Mouse (Mus musculus): ENCODE results near the gene Amn. TPM values are rescaled to one million over a fixed set of nuclear protein-coding genes. Genes with fewer than 3 reads are reported as not detected.
A peak's percentile ranks its signal among the peaks of the same experiment; 100 is the strongest.

Gene Amn
- polyA plus RNA-seq, 1 experiment from 2014 or later, result 0.63 TPM

DNA sequence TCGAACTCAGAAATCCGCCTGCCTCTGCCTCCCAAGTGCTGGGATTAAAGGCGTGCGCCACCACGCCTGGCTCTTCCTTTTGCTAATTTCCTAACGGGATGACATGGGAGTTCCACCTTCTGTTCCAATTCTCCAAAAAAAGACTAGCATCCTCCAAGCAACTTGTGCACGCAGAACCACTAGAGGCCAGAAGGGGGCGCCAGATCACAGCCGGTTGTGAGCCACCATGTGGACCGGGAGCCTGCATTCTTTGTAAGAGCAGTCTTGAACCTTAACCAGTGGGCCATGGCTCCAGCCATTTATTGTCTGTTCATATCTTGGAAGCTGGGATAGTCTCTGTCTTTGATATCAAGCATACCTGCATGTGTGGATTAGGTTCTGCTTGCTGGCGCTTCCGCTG, 1.5 kb downstream of the Amn start:
- H3K4me2 ChIP-seq, result no peak overlapping the region
- no peak for ATAC-seq (ENCODE audit: low FRiP score)
- H3K9ac ChIP-seq, result no peak overlapping the region
- H3K4me3 ChIP-seq (replicated peaks), result no peak overlapping the region
- H3K4me1 ChIP-seq, result peaks cover 19% of the 10 kb centered on the region
- peaks cover 94% of the 10 kb centered on the region for H3K27me3 ChIP-seq
- H3K27ac ChIP-seq, result no peak overlapping the region
- H3K36me3 ChIP-seq (replicated peaks), result no peaks in the 10 kb centered on the region
- no peaks in the 10 kb centered on the region for H3K9me3 ChIP-seq
- WGBS, result 18% methylated on average over 12 of the region's 12 CpGs

DNA sequence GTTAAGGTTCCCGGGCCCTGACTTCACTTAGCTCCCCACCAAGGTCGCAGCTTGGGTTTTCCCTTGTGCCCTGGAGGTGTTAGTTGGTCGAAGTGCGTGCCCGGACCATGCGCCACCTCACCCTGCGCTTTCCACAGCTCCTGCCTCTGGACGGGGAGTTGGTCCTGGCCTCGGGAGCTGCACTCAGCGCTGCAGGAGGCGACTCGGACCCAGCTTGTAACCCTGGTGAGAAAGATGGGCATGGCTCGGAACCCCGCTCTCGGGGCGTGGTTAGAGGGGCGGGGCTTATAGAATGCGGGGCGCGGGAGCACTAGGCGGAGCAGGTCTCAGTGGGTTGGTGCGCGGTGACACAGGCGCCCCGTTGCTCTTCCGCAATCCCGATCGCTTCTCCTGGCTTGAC, 3.1 kb downstream of the Amn start:
- 5% methylated on average over 28 of the region's 28 CpGs for WGBS
- H3K27ac ChIP-seq, result no peak overlapping the region
- H3K4me2 ChIP-seq, result peak overlapping the region; percentile 58
- no peak for ATAC-seq (ENCODE audit: low FRiP score)
- peak overlapping the region; percentile 12; the same call in 1 of the 2 replicates for H3K9ac ChIP-seq
- peaks cover 91% of the 10 kb centered on the region for H3K27me3 ChIP-seq
- H3K9me3 ChIP-seq, result peaks cover 4% of the 10 kb centered on the region; the same call in 1 of the 2 replicates
- H3K4me3 ChIP-seq (replicated peaks), result peak overlapping the region; percentile 40
- H3K4me1 ChIP-seq, result peaks cover 19% of the 10 kb centered on the region
- H3K36me3 ChIP-seq (replicated peaks), result no peaks in the 10 kb centered on the region

DNA sequence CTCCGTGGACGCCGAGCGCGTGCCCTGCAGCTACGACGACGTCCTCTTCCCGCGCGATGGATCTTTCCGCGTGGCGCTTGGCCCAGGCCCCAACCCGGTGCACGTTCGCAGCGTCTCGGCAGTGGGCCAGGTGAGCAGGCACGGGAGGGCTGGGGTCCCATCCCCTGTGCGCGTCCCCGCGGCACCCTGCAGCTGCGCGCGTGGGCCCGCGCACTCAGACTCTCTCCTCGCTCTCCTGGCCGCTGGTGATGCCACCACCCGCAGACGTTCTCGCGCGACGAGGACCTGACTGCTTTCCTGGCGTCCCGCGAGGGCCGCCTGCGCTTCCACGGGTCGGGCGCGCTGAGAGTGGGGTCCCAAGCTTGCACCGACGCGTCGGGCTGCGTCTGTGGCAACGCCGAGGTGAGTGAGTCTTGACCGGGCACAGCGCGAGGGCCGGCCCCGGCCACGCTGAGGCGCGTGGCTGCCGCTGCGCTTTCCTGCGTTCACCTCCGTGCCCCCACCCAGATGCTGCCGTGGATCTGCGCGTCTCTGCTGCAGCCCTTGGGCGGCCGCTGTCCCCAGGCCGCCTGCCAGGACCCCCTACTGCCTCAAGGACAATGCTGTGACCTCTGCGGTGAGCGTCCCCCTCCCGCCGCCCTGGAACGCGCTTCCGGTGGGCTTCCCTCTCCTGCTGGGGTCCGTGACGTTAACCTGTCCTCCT, 3.7 kb downstream of the Amn start:
- Histone ChIP-seq H3K4me1 (peaks cover 19% of the 10 kb centered on the region), H3K4me2 (peak overlapping the region; percentile 58), H3K27me3 (peaks cover 87% of the 10 kb centered on the region), H3K9ac (peak overlapping the region; percentile 12; the same call in 1 of the 2 replicates), H3K9me3 (peaks cover 7% of the 10 kb centered on the region; the same call in 1 of the 2 replicates), H3K4me3 (replicated peaks) (peak overlapping the region; percentile 40), H3K36me3 (replicated peaks) (no peaks in the 10 kb centered on the region), H3K27ac (no peak overlapping the region)
- ATAC-seq (ENCODE audit: low FRiP score), result no peak
- 3% methylated on average over 80 of the region's 80 CpGs for WGBS

DNA sequence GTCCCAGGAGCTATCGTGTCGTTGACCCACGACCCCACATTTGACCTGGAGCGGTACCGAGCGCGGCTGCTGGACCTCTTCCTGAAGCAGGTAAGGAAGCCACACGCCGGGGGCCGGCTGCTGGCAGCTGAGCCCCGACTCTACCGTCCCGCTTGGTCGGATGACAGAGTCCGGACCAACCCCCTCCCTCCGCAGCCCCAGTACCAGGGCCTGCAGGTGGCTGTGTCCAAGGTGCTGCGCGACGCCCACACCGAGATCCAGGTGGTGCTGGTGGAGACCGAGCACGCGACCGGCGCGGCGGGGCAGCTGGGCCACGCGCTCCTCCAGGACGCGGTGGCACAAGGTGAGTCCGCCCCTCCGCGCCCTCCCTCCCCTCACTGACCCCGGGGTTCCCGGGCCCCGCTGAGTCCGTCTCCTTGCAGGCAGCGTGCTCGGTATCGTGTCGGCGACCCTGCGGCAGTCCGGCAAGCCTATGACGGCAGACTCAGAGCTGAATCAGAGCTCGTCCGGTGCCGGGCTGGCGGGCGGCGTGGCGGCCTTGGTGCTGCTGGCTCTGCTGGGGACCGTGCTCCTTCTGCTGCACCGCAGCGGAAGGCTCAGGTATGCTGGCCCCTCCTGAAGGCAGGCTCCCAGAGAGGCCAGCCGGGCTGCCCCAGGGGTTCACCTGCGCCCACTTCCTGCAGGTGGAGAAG, 4.4 kb downstream of the Amn start:
- WGBS, result under 1% methylated on average over 48 of the region's 58 CpGs
- H3K4me1 ChIP-seq, result peaks cover 19% of the 10 kb centered on the region
- peaks cover 80% of the 10 kb centered on the region for H3K27me3 ChIP-seq
- H3K9ac ChIP-seq, result 0 out of 2 replicates have a peak overlapping the region, but pooled peaks have one; percentile 3
- no peak for ATAC-seq (ENCODE audit: low FRiP score)
- H3K27ac ChIP-seq, result no peak overlapping the region
- peak overlapping the region; percentile 58 for H3K4me2 ChIP-seq
- H3K36me3 ChIP-seq (replicated peaks), result no peaks in the 10 kb centered on the region
- peaks cover 7% of the 10 kb centered on the region; the same call in 1 of the 2 replicates for H3K9me3 ChIP-seq
- peak overlapping the region; percentile 40 for H3K4me3 ChIP-seq (replicated peaks)

DNA sequence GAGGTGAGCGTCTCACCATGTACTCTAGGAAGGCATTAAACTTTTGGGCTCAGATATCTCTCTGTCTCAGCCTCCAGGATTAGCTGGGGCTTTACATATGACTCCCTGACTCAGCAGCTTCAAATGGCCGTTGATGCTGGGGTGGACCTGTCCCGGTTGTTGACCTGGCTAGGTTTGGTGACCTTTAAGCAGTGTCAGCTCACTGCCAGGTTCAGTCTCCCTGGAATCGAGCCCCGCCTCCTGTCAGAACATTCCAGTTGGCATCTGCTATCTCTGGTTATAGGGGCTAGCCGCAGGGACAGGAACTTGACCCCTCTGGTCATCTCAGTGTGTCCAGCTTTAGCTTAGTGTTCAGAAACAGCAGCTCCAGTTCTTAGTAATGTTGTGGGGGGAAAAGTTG, 5.5 kb downstream of the Amn start:
- Histone ChIP-seq H3K9ac (no peak overlapping the region), H3K9me3 (peaks cover 7% of the 10 kb centered on the region; the same call in 1 of the 2 replicates), H3K4me2 (no peak overlapping the region), H3K36me3 (replicated peaks) (no peaks in the 10 kb centered on the region), H3K27me3 (peaks cover 70% of the 10 kb centered on the region), H3K4me3 (replicated peaks) (no peak overlapping the region), H3K27ac (no peak overlapping the region), H3K4me1 (peaks cover 19% of the 10 kb centered on the region)
- 55% methylated on average over 6 of the region's 6 CpGs for WGBS
- no peak for ATAC-seq (ENCODE audit: low FRiP score)

DNA sequence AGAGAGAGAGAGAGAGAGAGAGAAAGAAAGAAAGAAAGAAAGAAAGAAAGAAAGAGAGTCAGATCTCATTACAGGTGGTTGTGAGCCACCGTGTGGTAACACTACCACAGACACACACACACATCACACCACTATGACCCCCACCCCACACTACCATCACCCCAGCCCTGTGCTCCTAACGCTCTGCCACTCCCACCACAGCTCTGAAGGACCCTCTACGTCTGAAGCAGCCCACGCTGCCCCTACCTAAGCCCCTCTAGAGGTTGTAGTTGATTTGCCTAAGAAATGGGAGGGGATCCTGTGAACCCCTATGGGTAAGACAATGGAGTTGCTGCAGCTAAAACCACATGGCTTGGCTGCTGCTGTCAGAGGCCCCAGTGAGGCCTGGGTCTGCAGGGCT, 12.7 kb downstream of the Amn start:
- Histone ChIP-seq H3K27me3 (peaks cover 13% of the 10 kb centered on the region; the same call in 1 of the 2 replicates), H3K36me3 (replicated peaks) (no peaks in the 10 kb centered on the region), H3K9me3 (peaks cover 7% of the 10 kb centered on the region; the same call in 1 of the 2 replicates), H3K4me3 (replicated peaks) (no peak overlapping the region), H3K27ac (no peak overlapping the region), H3K4me1 (peaks cover 16% of the 10 kb centered on the region; the same call in 1 of the 2 replicates), H3K4me2 (no peak overlapping the region), H3K9ac (no peak overlapping the region)
- no peak for ATAC-seq (ENCODE audit: low FRiP score)
- WGBS, result 64% methylated on average over 4 of the region's 4 CpGs

DNA sequence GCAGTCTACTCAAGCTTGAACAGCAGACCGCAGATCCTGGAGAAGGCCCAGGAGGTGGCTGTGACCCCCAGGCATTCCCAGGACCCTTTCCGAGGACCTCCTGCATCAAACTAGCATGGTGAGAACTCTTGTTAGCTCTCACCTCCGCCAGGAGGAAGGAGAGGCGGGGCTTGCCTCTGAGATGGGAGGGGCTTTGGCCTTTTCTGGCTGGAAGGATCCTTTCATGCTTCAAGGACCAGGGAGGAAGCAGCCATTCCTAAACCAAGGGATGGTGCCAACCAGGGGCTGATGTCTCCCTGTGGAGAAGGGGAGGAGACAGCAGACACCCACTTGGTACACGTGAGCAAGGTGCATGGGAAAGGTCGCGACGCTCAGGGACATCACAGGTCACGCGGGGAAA, 13.6 kb downstream of the Amn start:
- peaks cover 16% of the 10 kb centered on the region; the same call in 1 of the 2 replicates for H3K4me1 ChIP-seq
- H3K9me3 ChIP-seq, result no peaks in the 10 kb centered on the region
- H3K36me3 ChIP-seq (replicated peaks), result no peaks in the 10 kb centered on the region
- H3K4me2 ChIP-seq, result peak overlapping the region; percentile 43
- WGBS, result 19% methylated on average over 10 of the region's 10 CpGs
- no peak overlapping the region for H3K27ac ChIP-seq
- H3K4me3 ChIP-seq (replicated peaks), result no peak overlapping the region
- ATAC-seq (ENCODE audit: low FRiP score), result no peak
- peaks cover 6% of the 10 kb centered on the region; the same call in 1 of the 2 replicates for H3K27me3 ChIP-seq
- H3K9ac ChIP-seq, result no peak overlapping the region

DNA sequence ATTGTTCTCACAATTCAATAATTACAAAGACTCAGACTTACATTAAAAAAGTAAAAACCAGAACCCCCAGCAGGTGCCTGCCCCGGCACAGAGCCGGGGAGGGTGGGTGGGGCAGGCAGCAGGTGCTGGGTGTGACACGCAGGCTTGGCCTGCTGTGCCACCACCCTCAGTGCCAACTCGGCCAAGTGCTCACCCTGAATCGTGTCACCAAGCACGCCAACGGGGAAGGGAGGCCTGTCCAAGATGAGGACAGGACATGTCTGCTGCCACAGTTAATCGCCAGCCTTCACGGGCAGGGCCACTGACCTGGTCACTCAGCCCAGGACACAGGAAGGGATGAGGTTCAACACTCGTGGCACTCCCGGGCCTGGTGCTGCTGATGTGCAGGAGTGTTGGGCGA, 22.1 kb downstream of the Amn start:
- 93% methylated on average over 12 of the region's 12 CpGs for WGBS
- no peaks in the 10 kb centered on the region for H3K9me3 ChIP-seq
- H3K4me3 ChIP-seq (replicated peaks), result no peak overlapping the region
- peaks cover 72% of the 10 kb centered on the region for H3K36me3 ChIP-seq (replicated peaks)
- H3K4me2 ChIP-seq, result no peak overlapping the region
- H3K9ac ChIP-seq, result no peak overlapping the region
- no peak overlapping the region for H3K27ac ChIP-seq
- no peak for ATAC-seq (ENCODE audit: low FRiP score)
- no peaks in the 10 kb centered on the region for H3K4me1 ChIP-seq
- no peaks in the 10 kb centered on the region for H3K27me3 ChIP-seq

DNA sequence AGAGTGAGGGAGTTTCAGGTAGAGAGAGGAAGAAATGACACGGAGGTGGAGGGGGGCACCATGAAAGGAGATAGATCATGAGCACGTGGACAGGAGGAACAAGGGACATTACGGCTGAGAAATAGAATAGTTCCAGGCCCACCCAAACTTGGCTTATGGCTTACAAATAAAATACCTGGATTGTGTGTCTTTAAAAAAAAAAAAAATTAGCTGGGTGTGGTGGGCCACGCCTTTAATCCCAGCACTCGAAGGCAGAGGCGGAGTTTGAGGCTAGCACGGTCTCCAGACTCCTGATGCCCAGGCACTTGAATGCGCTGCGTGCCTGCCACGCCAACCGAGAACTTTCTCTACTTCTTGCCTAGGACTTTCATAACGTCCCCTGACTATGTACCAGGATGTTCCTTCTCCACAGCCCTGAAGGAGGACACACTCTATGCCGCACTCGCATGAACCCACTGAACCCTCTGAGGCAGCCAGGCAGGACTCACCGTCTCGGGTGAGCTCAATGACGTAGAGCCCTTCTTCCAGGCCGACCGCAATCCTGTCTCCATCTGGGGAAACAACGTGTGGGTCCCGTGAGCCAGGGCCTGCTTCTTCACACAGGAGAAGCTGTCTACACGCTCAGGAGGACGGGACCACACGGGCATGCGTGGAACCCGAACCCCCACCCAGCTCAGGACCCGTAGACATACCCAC, 30.6 kb downstream of the Amn start:
- WGBS, result 93% methylated on average over 27 of the region's 27 CpGs
- Histone ChIP-seq H3K27me3 (no peaks in the 10 kb centered on the region), H3K4me2 (no peak overlapping the region), H3K9me3 (no peaks in the 10 kb centered on the region), H3K36me3 (replicated peaks) (peaks cover 91% of the 10 kb centered on the region), H3K4me1 (no peaks in the 10 kb centered on the region), H3K4me3 (replicated peaks) (no peak overlapping the region), H3K9ac (no peak overlapping the region), H3K27ac (no peak overlapping the region)
- ATAC-seq (ENCODE audit: low FRiP score), result no peak

DNA sequence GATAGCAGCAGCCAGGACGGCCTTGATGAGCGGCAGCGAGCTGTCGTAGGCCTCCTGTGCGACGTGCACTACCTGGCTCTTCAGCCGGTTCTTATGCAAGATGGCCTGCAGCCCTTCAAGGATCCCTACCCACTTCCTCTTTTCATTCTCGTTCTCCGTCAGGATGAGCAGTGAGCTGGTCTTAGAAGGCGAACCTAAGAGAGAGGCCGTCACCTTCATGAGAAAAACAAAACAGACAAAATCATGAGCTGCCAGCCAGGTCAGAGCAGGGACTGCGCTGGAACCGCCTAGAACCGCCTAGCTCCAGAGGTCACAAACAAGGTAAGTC, 31.1 kb downstream of the Amn start:
- Histone ChIP-seq H3K9me3 (no peaks in the 10 kb centered on the region), H3K4me3 (replicated peaks) (no peak overlapping the region), H3K27ac (no peak overlapping the region), H3K36me3 (replicated peaks) (peaks cover 92% of the 10 kb centered on the region), H3K4me2 (no peak overlapping the region), H3K4me1 (no peaks in the 10 kb centered on the region), H3K9ac (no peak overlapping the region), H3K27me3 (no peaks in the 10 kb centered on the region)
- no peak for ATAC-seq (ENCODE audit: low FRiP score)
- 93% methylated on average over 14 of the region's 14 CpGs for WGBS

DNA sequence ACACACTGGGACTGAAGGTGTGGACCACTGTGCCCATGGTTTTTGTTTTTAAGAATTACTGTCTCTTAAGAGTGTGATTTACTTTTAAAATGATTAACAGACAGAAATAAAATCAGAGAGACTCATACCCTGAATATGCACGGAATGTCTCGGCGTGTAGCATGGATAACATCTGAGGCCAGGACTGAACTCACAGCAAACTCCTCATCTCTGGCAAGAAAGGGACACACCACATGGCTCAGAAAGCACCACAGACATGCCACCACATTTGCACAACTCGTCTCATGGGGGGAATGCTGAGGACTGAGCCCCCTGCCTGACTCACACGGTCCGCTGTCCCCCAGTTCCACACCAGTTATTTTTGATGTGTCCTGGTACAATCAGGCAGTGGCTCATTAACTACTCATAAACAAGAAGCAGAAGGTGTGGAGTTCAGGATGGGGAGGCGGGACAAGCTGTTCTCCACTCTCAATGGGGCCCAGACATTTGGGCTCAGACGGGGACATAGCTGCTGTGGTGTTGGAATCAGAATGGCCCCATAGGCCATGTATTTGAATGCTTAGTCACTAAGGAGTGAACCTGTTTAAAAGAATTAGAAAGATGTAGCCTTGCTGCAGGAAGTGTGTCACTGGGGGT, 32.9 kb downstream of the Amn start:
- peaks cover 90% of the 10 kb centered on the region for H3K36me3 ChIP-seq (replicated peaks)
- H3K4me1 ChIP-seq, result no peaks in the 10 kb centered on the region
- no peaks in the 10 kb centered on the region for H3K27me3 ChIP-seq
- no peak overlapping the region for H3K4me2 ChIP-seq
- ATAC-seq (ENCODE audit: low FRiP score), result no peak
- H3K4me3 ChIP-seq (replicated peaks), result no peak overlapping the region
- H3K27ac ChIP-seq, result no peak overlapping the region
- WGBS, result 94% methylated on average over 8 of the region's 8 CpGs
- no peaks in the 10 kb centered on the region for H3K9me3 ChIP-seq
- no peak overlapping the region for H3K9ac ChIP-seq

DNA sequence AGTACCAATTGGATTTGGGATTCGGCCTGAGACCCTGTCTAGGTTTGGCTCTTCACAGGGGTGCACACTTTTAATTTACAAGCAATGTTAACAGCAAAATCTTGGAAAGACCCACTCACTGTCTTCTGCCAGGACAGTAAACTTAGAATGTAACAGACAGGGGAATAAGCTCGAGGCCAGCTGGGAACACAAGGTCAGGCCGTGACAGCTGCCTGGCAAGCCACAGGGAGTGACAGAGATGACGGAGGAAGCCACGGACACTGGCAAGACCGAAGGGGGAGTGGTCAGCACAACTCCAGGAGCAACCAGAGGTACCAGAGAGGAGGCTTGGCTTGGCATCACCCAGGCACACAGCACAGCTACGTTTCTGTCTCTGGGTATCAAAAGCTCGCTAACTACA, 35.9 kb downstream of the Amn start:
- Histone ChIP-seq H3K36me3 (replicated peaks) (peaks cover 97% of the 10 kb centered on the region), H3K27ac (no peak overlapping the region), H3K4me1 (no peaks in the 10 kb centered on the region), H3K9ac (no peak overlapping the region), H3K27me3 (no peaks in the 10 kb centered on the region), H3K9me3 (no peaks in the 10 kb centered on the region), H3K4me2 (no peak overlapping the region), H3K4me3 (replicated peaks) (no peak overlapping the region)
- ATAC-seq (ENCODE audit: low FRiP score), result no peak
- 93% methylated on average over 8 of the region's 8 CpGs for WGBS

Data from forebrain, embryonic 12.5 days (tissue).